Mouse (Mus musculus): Measurements from ENCODE around the gene Nectin2. TPM values are rescaled to one million over a fixed set of nuclear protein-coding genes. Genes with fewer than 3 reads are reported as not detected.

The Nectin2 gene
- polyA plus RNA-seq, 1 experiment from 2014 or later, result 60.4 TPM

DNA sequence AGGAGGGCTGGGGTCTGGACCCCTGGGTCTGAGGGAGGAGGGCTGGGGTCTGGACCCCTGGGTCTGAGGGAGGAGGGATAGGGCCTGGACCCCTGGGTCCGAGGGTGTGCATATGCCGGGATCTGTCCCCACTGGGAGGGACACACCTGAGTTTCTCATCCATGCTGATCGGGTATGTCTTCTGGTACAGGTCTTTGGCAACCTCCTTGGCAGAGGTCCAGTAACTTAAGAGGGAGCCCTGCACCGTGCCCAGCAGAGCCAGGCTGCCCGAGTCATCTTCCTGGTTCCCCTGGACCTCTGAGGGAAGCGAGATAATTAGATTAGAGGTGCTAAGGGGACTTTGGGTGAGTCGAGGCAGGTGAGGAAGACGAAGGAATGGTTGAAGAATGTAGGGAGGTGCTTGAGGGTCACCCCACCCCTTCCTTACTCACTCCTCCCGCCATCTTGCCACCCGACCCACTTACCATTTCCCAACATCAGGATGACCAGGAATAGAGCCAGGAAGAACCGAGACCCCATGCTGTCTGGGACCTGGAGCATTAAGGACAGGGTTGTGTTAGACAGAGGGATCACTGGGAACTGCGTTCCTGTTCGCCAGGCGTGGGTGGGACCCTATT lies 77.1 kb downstream of the Nectin2 start:
- Histone ChIP-seq H3K9ac (no peak overlapping the region), H3K4me1 (replicated peaks) (peaks cover 5% of the 10 kb centered on the region; the same call in 1 of the 2 replicates), H3K4me2 (no peak overlapping the region), H3K4me3 (no peak overlapping the region), H3K27ac (replicated peaks) (no peak overlapping the region), H3K36me3 (no peaks in the 10 kb centered on the region), H3K27me3 (no peaks in the 10 kb centered on the region), H3K9me3 (no peaks in the 10 kb centered on the region)
- whole genome bisulfite sequencing, result 72% methylated on average over 14 of the region's 14 CpGs
- ATAC-seq (ENCODE audit: low FRiP score, low read depth), result no peak

DNA sequence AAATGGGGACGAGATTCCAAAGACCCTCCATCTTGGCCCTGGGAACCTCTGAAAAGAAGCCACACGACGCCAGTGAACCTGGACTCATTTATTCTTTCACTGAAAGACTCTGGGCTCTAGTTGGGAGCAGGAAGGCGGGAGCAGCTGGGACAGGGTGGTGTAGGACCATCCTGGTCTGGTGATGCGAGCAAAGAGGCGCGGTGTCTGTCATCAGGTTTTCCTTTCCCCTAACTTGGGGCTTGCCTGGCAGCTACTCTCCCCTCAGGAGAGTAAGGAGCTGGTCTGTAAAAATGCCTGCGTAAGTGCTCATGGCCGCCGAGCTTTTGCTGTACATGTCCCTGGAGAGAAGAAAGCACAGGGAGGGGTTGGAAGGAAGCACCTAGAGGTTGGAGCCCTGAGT lies 78.8 kb downstream of the Nectin2 start:
- Histone ChIP-seq H3K4me1 (replicated peaks) (peaks cover 5% of the 10 kb centered on the region; the same call in 1 of the 2 replicates), H3K4me3 (no peak overlapping the region), H3K27me3 (no peaks in the 10 kb centered on the region), H3K9ac (no peak overlapping the region), H3K27ac (replicated peaks) (no peak overlapping the region), H3K36me3 (no peaks in the 10 kb centered on the region), H3K4me2 (no peak overlapping the region), H3K9me3 (no peaks in the 10 kb centered on the region)
- ATAC-seq (ENCODE audit: low FRiP score, low read depth), result no peak
- 71% methylated on average over 10 of the region's 10 CpGs for WGBS

DNA sequence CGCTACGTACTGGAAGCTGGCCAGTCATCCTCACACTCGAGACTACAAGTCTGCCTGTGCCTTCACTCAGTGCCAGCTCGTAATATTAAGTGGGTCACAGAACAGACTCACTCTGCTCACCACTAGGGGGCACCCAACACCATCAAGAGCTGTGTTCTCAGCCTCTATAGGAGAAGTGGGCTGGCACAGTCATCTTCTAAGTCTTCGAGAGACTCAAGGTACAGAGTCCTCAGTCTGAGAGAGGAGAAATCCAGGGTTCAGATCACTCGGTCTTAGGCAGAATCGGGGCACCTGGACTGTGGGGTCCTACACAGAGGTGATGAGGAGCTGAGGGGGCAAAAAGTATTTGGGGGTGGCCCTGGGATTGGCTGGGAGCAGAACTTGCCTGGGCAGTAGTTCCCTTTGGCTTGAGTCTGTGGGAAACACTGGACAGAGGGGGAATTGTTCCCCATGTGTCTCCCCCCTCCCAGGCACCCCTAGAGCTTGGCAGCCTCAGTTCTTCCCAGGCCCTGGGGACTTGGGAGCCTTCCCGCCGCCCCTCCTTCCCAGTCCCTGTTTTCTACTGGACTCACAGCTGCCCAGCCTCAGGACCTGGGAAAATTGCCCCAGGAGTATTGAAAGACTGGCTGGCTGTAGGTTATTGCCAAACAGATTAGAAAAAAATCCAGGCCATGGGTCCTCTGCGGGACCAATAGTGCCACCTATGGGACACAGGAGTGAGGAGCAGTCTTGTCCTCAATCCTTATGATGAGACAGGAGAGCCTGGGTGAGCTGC lies 81.1 kb downstream of the Nectin2 start:
- Histone ChIP-seq H3K27ac (replicated peaks) (peak overlapping the region; percentile 80), H3K4me1 (replicated peaks) (peaks cover 14% of the 10 kb centered on the region), H3K36me3 (no peaks in the 10 kb centered on the region), H3K4me2 (peak overlapping the region; percentile 26), H3K9ac (no peak overlapping the region), H3K27me3 (no peaks in the 10 kb centered on the region), H3K9me3 (no peaks in the 10 kb centered on the region), H3K4me3 (no peak overlapping the region)
- WGBS, result 11% methylated on average over 10 of the region's 10 CpGs
- peak; percentile 69 for ATAC-seq (ENCODE audit: low FRiP score, low read depth)

DNA sequence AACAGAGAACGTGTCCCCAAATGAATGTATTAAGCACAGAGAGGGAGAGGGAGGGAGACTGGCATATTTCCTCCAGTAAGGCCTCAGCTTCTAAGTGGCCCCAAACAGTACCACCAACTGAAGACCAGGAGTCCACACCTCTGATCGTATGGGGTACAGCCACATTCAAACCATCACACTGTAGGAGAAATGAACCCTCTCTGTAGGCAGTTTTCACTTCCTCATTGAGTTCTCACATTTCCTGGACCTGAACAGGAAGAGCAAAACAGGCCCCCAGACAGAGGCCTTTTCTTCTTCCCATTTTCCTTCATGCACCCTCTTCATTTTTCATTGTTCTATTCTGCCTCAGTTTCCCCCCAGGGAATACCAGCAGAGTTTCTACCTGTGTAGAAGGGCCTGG lies 82.8 kb downstream of the Nectin2 start:
- Histone ChIP-seq H3K4me2 (no peak overlapping the region), H3K27ac (replicated peaks) (no peak overlapping the region; the same call in 1 of the 2 replicates), H3K9ac (no peak overlapping the region), H3K27me3 (no peaks in the 10 kb centered on the region), H3K36me3 (no peaks in the 10 kb centered on the region), H3K9me3 (no peaks in the 10 kb centered on the region), H3K4me1 (replicated peaks) (peaks cover 29% of the 10 kb centered on the region), H3K4me3 (no peak overlapping the region)
- WGBS, result 82% methylated on average over 2 of the region's 2 CpGs
- no peak for ATAC-seq (ENCODE audit: low FRiP score, low read depth)

DNA sequence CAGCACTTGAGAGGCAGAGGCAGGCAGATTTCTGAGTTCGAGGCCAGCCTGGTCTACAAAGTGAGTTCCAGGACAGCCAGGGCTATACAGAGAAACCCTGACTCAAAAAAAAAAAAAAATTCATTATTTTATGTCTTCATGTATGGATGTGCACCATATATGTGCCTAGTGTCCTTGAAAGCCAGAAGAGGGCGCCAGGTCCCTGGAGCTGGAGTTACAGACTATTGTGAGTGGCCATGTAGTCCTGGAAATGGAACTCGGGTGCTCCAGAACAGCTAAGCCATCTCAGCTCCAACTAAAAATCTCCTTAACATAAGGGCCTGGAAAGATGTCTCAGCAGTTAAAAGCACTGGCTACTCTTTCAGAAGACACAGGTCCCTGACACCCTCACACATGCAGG lies 83.5 kb downstream of the Nectin2 start:
- H3K9ac ChIP-seq, result no peak overlapping the region
- peaks cover 33% of the 10 kb centered on the region for H3K4me1 ChIP-seq (replicated peaks)
- no peaks in the 10 kb centered on the region for H3K9me3 ChIP-seq
- H3K4me3 ChIP-seq, result no peak overlapping the region
- no peak for ATAC-seq (ENCODE audit: low FRiP score, low read depth)
- H3K27ac ChIP-seq (replicated peaks), result no peak overlapping the region
- no peaks in the 10 kb centered on the region for H3K27me3 ChIP-seq
- no peak overlapping the region for H3K4me2 ChIP-seq
- no peaks in the 10 kb centered on the region for H3K36me3 ChIP-seq
- WGBS, result 67% methylated on average over 3 of the region's 3 CpGs

Other genes with a start within 250 kb of the Nectin2 start
- gene Bloc1s3, start 242.1 kb downstream of the Nectin2 start, polyA plus RNA-seq (2015; fragmentation: Nextera tagmentation; extraction: Ambion mirVana), result 4.5 and 4.8 TPM in 2 replicates
- gene Trappc6a, start 242.1 kb downstream of the Nectin2 start, polyA plus RNA-seq (2015; fragmentation: Nextera tagmentation; extraction: Ambion mirVana), result 39.4 and 41.4 TPM in 2 replicates
- 1.1 and 1.2 TPM in 2 replicates for gene Nkpd1, start 232.6 kb downstream of the Nectin2 start, polyA plus RNA-seq (2015; fragmentation: Nextera tagmentation; extraction: Ambion mirVana)
- 42.5 and 46.6 TPM in 2 replicates for gene Ppp1r37, start 187.4 kb downstream of the Nectin2 start, polyA plus RNA-seq (2015; fragmentation: Nextera tagmentation; extraction: Ambion mirVana)
- gene Zfp296, start 173.2 kb downstream of the Nectin2 start, polyA plus RNA-seq (2015; fragmentation: Nextera tagmentation; extraction: Ambion mirVana), result 0.19 and 0.47 TPM in 2 replicates
- 152 TPM in 2 replicates for gene Gemin7, start 172.9 kb downstream of the Nectin2 start, polyA plus RNA-seq (2015; fragmentation: Nextera tagmentation; extraction: Ambion mirVana)
- 56.0 and 60.7 TPM in 2 replicates for gene Clasrp, start 146.0 kb downstream of the Nectin2 start, polyA plus RNA-seq (2015; fragmentation: Nextera tagmentation; extraction: Ambion mirVana)
- gene Relb, start 121.0 kb downstream of the Nectin2 start, polyA plus RNA-seq (2015; fragmentation: Nextera tagmentation; extraction: Ambion mirVana), result 7.0 and 7.2 TPM in 2 replicates
- gene Clptm1, start 85.5 kb downstream of the Nectin2 start, polyA plus RNA-seq (2015; fragmentation: Nextera tagmentation; extraction: Ambion mirVana), result 134 and 143 TPM in 2 replicates
- 0.58 and 1.1 TPM in 2 replicates for gene Apoc2, start 72.5 kb downstream of the Nectin2 start, polyA plus RNA-seq (2015; fragmentation: Nextera tagmentation; extraction: Ambion mirVana)
- gene Gm44805, start 69.1 kb downstream of the Nectin2 start, polyA plus RNA-seq (2015; fragmentation: Nextera tagmentation; extraction: Ambion mirVana), result not detected in 2 replicates
- gene Apoc4, start 69.0 kb downstream of the Nectin2 start, polyA plus RNA-seq (2015; fragmentation: Nextera tagmentation; extraction: Ambion mirVana), result not detected in 2 replicates
- gene Apoc1, start 57.8 kb downstream of the Nectin2 start, polyA plus RNA-seq (2015; fragmentation: Nextera tagmentation; extraction: Ambion mirVana), result 1.9 and 2.3 TPM in 2 replicates
- gene Apoe, start 51.3 kb downstream of the Nectin2 start, polyA plus RNA-seq (2015; fragmentation: Nextera tagmentation; extraction: Ambion mirVana), result 624 and 744 TPM in 2 replicates
- gene Tomm40, start 35.0 kb downstream of the Nectin2 start, polyA plus RNA-seq (2015; fragmentation: Nextera tagmentation; extraction: Ambion mirVana), result 155 and 158 TPM in 2 replicates
- gene Bcam, start 20.5 kb upstream of the Nectin2 start, polyA plus RNA-seq (2015; fragmentation: Nextera tagmentation; extraction: Ambion mirVana), result 20.0 and 20.7 TPM in 2 replicates
- 0.37 TPM in 1 of 2 replicates, not detected in the other for gene Cblc, start 46.3 kb upstream of the Nectin2 start, polyA plus RNA-seq (2015; fragmentation: Nextera tagmentation; extraction: Ambion mirVana)
- 0.92 and 1.4 TPM in 2 replicates for gene Bcl3, start 72.3 kb upstream of the Nectin2 start, polyA plus RNA-seq (2015; fragmentation: Nextera tagmentation; extraction: Ambion mirVana)
- 15.7 and 17.1 TPM in 2 replicates for gene Gm19345, start 101.5 kb upstream of the Nectin2 start, polyA plus RNA-seq (2015; fragmentation: Nextera tagmentation; extraction: Ambion mirVana)
- gene Ceacam16, start 110.8 kb upstream of the Nectin2 start, polyA plus RNA-seq (2015; fragmentation: Nextera tagmentation; extraction: Ambion mirVana), result 0.92 and 2.0 TPM in 2 replicates
- gene Ceacam19, start 137.5 kb upstream of the Nectin2 start, polyA plus RNA-seq (2015; fragmentation: Nextera tagmentation; extraction: Ambion mirVana), result not detected in 2 replicates
- 9.6 and 10.0 TPM in 2 replicates for gene Pvr, start 170.7 kb upstream of the Nectin2 start, polyA plus RNA-seq (2015; fragmentation: Nextera tagmentation; extraction: Ambion mirVana)
- not detected in 2 replicates for gene Igsf23, start 200.3 kb upstream of the Nectin2 start, polyA plus RNA-seq (2015; fragmentation: Nextera tagmentation; extraction: Ambion mirVana)
- not detected in 2 replicates for gene Ceacam20, start 214.9 kb upstream of the Nectin2 start, polyA plus RNA-seq (2015; fragmentation: Nextera tagmentation; extraction: Ambion mirVana)
- gene Nlrp9b, start 241.0 kb upstream of the Nectin2 start, polyA plus RNA-seq (2015; fragmentation: Nextera tagmentation; extraction: Ambion mirVana), result not detected in 2 replicates

Measured in hindbrain, embryonic 15.5 days (tissue).